In the genomic region with DNA sequence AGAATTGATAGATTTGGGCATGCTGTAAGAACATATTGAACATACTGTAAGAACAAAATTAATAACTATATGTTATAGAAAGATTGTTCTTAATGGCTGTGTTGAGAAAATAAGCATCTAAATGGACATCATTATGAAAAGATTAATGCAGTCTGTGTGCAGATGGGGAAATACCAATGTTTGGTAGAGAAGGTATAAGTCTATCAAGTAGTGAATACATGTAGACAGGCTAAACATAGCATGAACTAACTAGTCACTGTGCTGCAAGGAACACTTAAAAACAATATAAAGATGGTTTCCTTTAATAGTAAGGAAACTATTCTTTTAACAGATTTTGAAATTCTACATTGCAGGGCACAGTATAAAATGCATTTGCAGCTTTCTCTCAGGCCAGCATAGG, we compare ENCODE assay signal across 10 mouse cellular contexts. TPM values are rescaled to one million over a fixed set of nuclear protein-coding genes. Genes with fewer than 3 reads are reported as not detected.
DNase-seq lines count a peak whose midpoint lies in the region; ATAC-seq and TF ChIP-seq lines count a peak whose summit lies in the region.
"Had no signal": no experiment of that assay in that cellular context is flagged by ENCODE, and none has a peak within 500 bp of the region (broad histone marks: within the 10 kb centered on the region; RNA-seq: fewer than 3 reads in every experiment).

No protein-coding gene starts in this region.

- H3K9me3 ChIP-seq in heart, postnatal 0 days (replicated peaks; ENCODE audit: control insufficient read depth, low read length): no peaks in the 10 kb centered on the region
- no peaks in the 10 kb centered on the region for H3K9me3 ChIP-seq in embryonic facial prominence, embryonic 14.5 days (ENCODE audit: control insufficient read depth, low read length)
- no peaks in the 10 kb centered on the region for H3K9me3 ChIP-seq in hindbrain, postnatal 0 days (ENCODE audit: low read length)
- no peaks in the 10 kb centered on the region for H3K9me3 ChIP-seq in midbrain, embryonic 13.5 days

- DNase-seq in heart, postnatal 0 days (ENCODE audit: low spot score): no peak
- DNase-seq in heart, postnatal 36 days: no peak
- no peak for DNase-seq in embryonic facial prominence, embryonic 14.5 days (ENCODE audit: low spot score)
- no peak for DNase-seq in hindbrain, postnatal 0 days (ENCODE audit: low spot score)
- no peak for DNase-seq in testis, postnatal 14 days (ENCODE audit: low spot score)
- DNase-seq in gastrocnemius, adult 2 months: no peak
- no peak for DNase-seq in left cerebral cortex, adult 8-10 months (ENCODE audit: low spot score in 2 of 2)
- DNase-seq: cerebellum, adult 11 months; thymus, postnatal 36 days had no signal

- H3K27ac ChIP-seq in heart, postnatal 0 days (ENCODE audit: low read depth): no peak overlapping the region
- H3K27ac ChIP-seq in embryonic facial prominence, embryonic 14.5 days (replicated peaks; ENCODE audit: low read depth, low read length): no peak overlapping the region
- H3K27ac ChIP-seq in hindbrain, postnatal 0 days: peak overlapping the region; percentile 6; the same call in 1 of the 2 replicates
- peak overlapping the region; percentile 84 for H3K27ac ChIP-seq in midbrain, embryonic 13.5 days
- H3K27ac ChIP-seq in gastrocnemius, adult 2 months: no peak overlapping the region

- peak overlapping the region; percentile 43 for H3K4me2 ChIP-seq in heart, postnatal 0 days (ENCODE audit: low read depth, low read length)
- peak overlapping the region; percentile 42 for H3K4me2 ChIP-seq in embryonic facial prominence, embryonic 14.5 days (ENCODE audit: low read depth, low read length)
- H3K4me2 ChIP-seq in hindbrain, postnatal 0 days (ENCODE audit: low read depth, low read length): peak overlapping the region; percentile 45
- peak overlapping the region; percentile 53 for H3K4me2 ChIP-seq in midbrain, embryonic 13.5 days (replicated peaks)

- no peaks in the 10 kb centered on the region for H3K27me3 ChIP-seq in heart, postnatal 0 days (ENCODE audit: control insufficient read depth, insufficient read depth, low read length)
- no peaks in the 10 kb centered on the region for H3K27me3 ChIP-seq in embryonic facial prominence, embryonic 14.5 days (replicated peaks; ENCODE audit: control insufficient read depth, insufficient read depth, low read length)
- H3K27me3 ChIP-seq in hindbrain, postnatal 0 days (ENCODE audit: insufficient read depth, low read length): no peaks in the 10 kb centered on the region
- no peaks in the 10 kb centered on the region for H3K27me3 ChIP-seq in midbrain, embryonic 13.5 days

- TF ChIP-seq CTCF in heart, postnatal 0 days (IDR thresholded peaks at IDR 0.05; ENCODE audit: low read depth): no peak
- no peak for TF ChIP-seq CTCF in hindbrain, postnatal 0 days (IDR thresholded peaks at IDR 0.05; ENCODE audit: low read depth)
- TF ChIP-seq CTCF in gastrocnemius, adult 2 months (IDR thresholded peaks at IDR 0.05): no peak

- H3K9ac ChIP-seq in heart, postnatal 0 days (replicated peaks; ENCODE audit: low read depth, low read length): no peak overlapping the region; the same call in 1 of the 2 replicates
- no peak overlapping the region for H3K9ac ChIP-seq in embryonic facial prominence, embryonic 14.5 days (ENCODE audit: low read depth, low read length)
- peak overlapping the region; percentile 22; the same call in 1 of the 2 replicates for H3K9ac ChIP-seq in hindbrain, postnatal 0 days (replicated peaks; ENCODE audit: low read length)
- peak overlapping the region; percentile 61 for H3K9ac ChIP-seq in midbrain, embryonic 13.5 days (replicated peaks)

- peak overlapping the region; percentile 34 for H3K4me3 ChIP-seq in heart, postnatal 0 days (ENCODE audit: low read depth, low read length)
- peak overlapping the region; percentile 22; the same call in 1 of the 2 replicates for H3K4me3 ChIP-seq in embryonic facial prominence, embryonic 14.5 days (ENCODE audit: low read depth, low read length)
- H3K4me3 ChIP-seq in hindbrain, postnatal 0 days (ENCODE audit: low read length): peak overlapping the region; percentile 23
- peak overlapping the region; percentile 31 for H3K4me3 ChIP-seq in midbrain, embryonic 13.5 days (replicated peaks)
- no peak overlapping the region for H3K4me3 ChIP-seq in gastrocnemius, adult 2 months

- no peak for TF ChIP-seq EP300 in heart, postnatal 0 days (IDR thresholded peaks at IDR 0.05; ENCODE audit: low read depth)

- no peak for ATAC-seq in heart, postnatal 0 days (ENCODE audit: insufficient read depth, low read depth)
- ATAC-seq in embryonic facial prominence, embryonic 14.5 days (ENCODE audit: low read depth): no peak
- no peak for ATAC-seq in hindbrain, postnatal 0 days
- 0 out of 2 replicates have a peak, but pooled peaks have one; percentile 56 for ATAC-seq in midbrain, embryonic 13.5 days

- H3K4me1 ChIP-seq in heart, postnatal 0 days (ENCODE audit: control insufficient read depth, insufficient read depth): no peaks in the 10 kb centered on the region; the same call in 1 of the 2 replicates
- no peaks in the 10 kb centered on the region for H3K4me1 ChIP-seq in embryonic facial prominence, embryonic 14.5 days (ENCODE audit: control insufficient read depth, insufficient read depth, low read length)
- H3K4me1 ChIP-seq in hindbrain, postnatal 0 days (ENCODE audit: insufficient read depth, low read length): no peaks in the 10 kb centered on the region
- peaks cover 11% of the 10 kb centered on the region for H3K4me1 ChIP-seq in midbrain, embryonic 13.5 days (replicated peaks)

- H3K36me3 ChIP-seq in heart, postnatal 0 days (replicated peaks; ENCODE audit: control insufficient read depth, insufficient read depth, low read length): no peaks in the 10 kb centered on the region
- H3K36me3 ChIP-seq in embryonic facial prominence, embryonic 14.5 days (ENCODE audit: control insufficient read depth, insufficient read depth, low read length): no peaks in the 10 kb centered on the region
- no peaks in the 10 kb centered on the region for H3K36me3 ChIP-seq in hindbrain, postnatal 0 days (ENCODE audit: insufficient read depth, low read length)
- H3K36me3 ChIP-seq in midbrain, embryonic 13.5 days: no peaks in the 10 kb centered on the region

- intact Hi-C loops in heart, postnatal 36 days (cut with DNase I): no loop called here
- intact Hi-C loops in gastrocnemius, adult 2 months (cut with DNase I): no loop called here

RNA-seq across cellular contexts. Expression of a gene that starts 39.6 kb away (rescaled TPM):
- 0.23 and 0.85 TPM in 2 replicates for total RNA-seq in heart, postnatal 0 days (2014; rRNA removed; ENCODE audit: low replicate concordance)
- 1.2 and 1.3 TPM in 2 replicates for polyA plus RNA-seq in heart, postnatal 0 days (2015; fragmentation: Nextera tagmentation; extraction: Ambion mirVana)
- total RNA-seq in heart, postnatal 36 days (2021): under 1 TPM; 0.16 to 0.17 TPM
- 0.57 and 0.92 TPM in 2 replicates for polyA plus RNA-seq in embryonic facial prominence, embryonic 14.5 days (2014; fragmentation: Nextera tagmentation; extraction: Ambion mirVana)
- total RNA-seq in hindbrain, postnatal 0 days (2014; rRNA removed): 6.7 and 8.0 TPM in 2 replicates
- 3.6 and 4.5 TPM in 2 replicates for polyA plus RNA-seq in hindbrain, postnatal 0 days (2015; fragmentation: Nextera tagmentation; extraction: Ambion mirVana)
- polyA plus RNA-seq in midbrain, embryonic 13.5 days (2015; fragmentation: Nextera tagmentation; extraction: Ambion mirVana): 10.3 and 13.2 TPM in 2 replicates
- total RNA-seq in gastrocnemius, adult 2 months (2021): not detected
- 1 to 10 TPM; 5.8 to 7.8 (median 6.3) TPM for total RNA-seq in left cerebral cortex, adult 8-10 months (2022)

Comparison
In these comparisons a context has a peak if more than half of its experiments do, and no peak if none do; other contexts are left out.
1. H3K27ac ChIP-seq: peak in hindbrain, postnatal 0 days (single experiment) and midbrain, embryonic 13.5 days (single experiment); none in heart, postnatal 0 days (single experiment), embryonic facial prominence, embryonic 14.5 days (single experiment) and gastrocnemius, adult 2 months (single experiment).
2. H3K9ac ChIP-seq: peak in hindbrain, postnatal 0 days (single experiment) and midbrain, embryonic 13.5 days (single experiment); none in heart, postnatal 0 days (single experiment) and embryonic facial prominence, embryonic 14.5 days (single experiment).
3. Peak in every context shown above with its lines, with median percentiles within 50 percentile points of each other: H3K4me2 ChIP-seq.